Mouse (Mus musculus) left cerebral cortex, postnatal 14 days (tissue): Measurements from ENCODE around the gene Rilp. TPM values are rescaled to one million over a fixed set of nuclear protein-coding genes. Genes with fewer than 3 reads are reported as not detected.
A peak's percentile ranks its signal among the peaks of the same experiment; 100 is the strongest.

Experiments used
- DNase-seq, 2 experiments: peaks; one replicate each; pipeline ENCODE4 v3.0.0; 2021 to 2022; ENCODE audit warnings: low spot score in 2 of 2, mixed read lengths in 1 of 2
- intact Hi-C: fragments of 180-260 bp; cut with DNase I; formaldehyde crosslinking; loops from one replicate; pipeline ENCODE4 v1.15.1; 2025
- long read RNA-seq, 2 experiments: library from polyadenylated mRNA; stranded (forward); transcript quantifications; one replicate each; pipeline ENCODE4 v2.0.0; 2021
- total RNA-seq, 2 experiments: library from RNA; stranded (reverse); gene quantifications; 2 replicates each; pipeline ENCODE4 v1.2.3; 2021

Rilp gene
- total RNA-seq: 1 to 10 TPM; 2.0 to 2.5 TPM
- long read RNA-seq, experiment 1, partial matches to known transcripts: 4 of 5 reads
- long read RNA-seq, experiment 1, other reads (novel, unspliced or antisense): 1 of 5 reads
- long read RNA-seq, experiment 2, partial matches to known transcripts: 1 of 2 reads
- long read RNA-seq, experiment 2, other reads (novel, unspliced or antisense): 0 of 2 reads

GRCm38 (mm10) chr11:75509741-75510626, at the start of gene Rilp:
Gene Rilp, plus strand, starts transcription at chr11:75510094.
- intact Hi-C loops: loop anchor here (10.0 kb wide), 1 partner anchor 105 kb away; no protein-coding TSS in a partner anchor
- peak; percentile 51 to 57 for DNase-seq

- intact Hi-C loops: no loop called here
- DNase-seq: peak; percentile 93 to 94
These were observed 49.6 kb upstream of the Rilp start for GRCm38 (mm10) chr11:75460103-75460843.

GRCm38 (mm10) chr11:75460844-75461742, 48.8 kb upstream of the Rilp start, which contains the start of gene Tlcd2:
Gene Tlcd2, plus strand, starts transcription at chr11:75461715.
- intact Hi-C loops: no loop called here
- DNase-seq: peak; percentile 100

DNA sequence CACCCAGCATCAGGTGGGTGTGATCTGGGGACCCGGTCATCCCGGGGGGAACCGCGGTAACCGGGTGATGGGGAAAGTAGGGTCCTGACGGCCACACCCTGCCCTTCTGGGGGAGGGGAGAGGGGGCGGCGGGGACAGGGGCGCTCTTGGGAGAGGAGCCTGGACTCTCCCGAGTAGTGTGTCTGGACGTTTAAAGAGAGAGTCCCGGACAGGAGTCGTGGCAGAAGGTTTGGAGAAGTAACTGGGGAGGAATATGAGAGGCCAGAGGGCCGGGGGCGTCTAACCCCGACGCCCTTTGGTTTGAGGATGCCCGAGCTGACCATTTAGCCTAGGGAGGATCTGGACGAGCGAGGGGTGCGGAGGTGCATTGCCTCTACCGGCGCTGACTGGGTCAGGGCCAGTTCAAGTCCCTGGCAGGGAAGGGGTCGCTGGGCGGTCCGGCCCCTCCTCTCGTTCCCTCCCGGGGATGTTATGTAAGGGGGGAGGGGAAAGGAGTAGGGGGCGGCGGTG, 48.1 kb upstream of the Rilp start:
- DNase-seq: no peak
- intact Hi-C loops: no loop called here

DNA sequence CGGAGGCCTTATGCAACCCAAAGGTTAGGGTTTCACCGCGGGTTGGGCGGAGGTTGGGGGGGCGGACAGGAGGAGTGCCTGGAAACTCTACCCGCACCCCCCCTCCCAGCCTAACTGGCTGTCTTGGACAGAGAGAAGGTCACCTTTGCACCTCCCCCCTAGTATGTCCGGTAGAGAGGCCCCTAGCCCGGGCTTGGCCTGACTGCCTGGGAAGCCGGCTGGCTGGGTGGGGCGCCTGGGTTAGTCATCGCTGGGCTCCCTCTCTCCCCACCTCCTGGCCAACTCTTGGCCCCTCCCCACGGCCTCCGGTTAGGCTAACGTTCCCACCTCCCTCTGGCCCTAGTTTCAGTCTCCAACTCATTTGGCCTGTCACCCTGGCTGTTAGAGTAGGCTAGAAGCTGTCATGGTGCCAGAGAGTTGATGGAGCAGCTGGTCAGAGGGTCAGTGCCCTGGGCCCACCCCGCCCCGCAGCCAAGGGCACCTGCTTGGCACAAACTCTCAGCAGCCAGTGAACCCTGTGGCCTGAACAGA, 47.6 kb upstream of the Rilp start:
- DNase-seq: peak; percentile 40 to 43
- intact Hi-C loops: no loop called here

GRCm38 (mm10) chr11:75462865-75463336, 47.0 kb upstream of the Rilp start:
- intact Hi-C loops: no loop called here
- peak; percentile 60 to 66 for DNase-seq

DNA sequence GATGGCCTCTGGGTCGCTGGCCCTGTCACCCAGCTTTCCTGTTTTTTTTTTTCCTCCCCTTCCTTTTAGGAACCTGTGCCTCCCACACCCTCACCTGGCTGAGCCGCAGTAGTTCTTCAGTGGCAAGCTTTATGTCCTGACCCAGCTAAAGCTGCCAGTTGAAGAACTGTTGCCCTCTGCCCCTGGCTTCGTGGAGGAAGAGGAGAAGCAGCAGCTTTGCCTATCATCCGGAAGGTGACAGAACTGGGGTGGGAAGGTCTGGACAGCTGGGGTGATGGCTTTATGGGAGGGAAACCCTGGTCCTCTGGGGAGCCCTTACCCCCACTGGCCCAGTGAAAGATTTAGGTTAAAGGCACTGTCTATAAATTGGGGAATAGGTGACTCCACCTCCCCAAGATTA, 46.3 kb upstream of the Rilp start:
- intact Hi-C loops: no loop called here

DNA sequence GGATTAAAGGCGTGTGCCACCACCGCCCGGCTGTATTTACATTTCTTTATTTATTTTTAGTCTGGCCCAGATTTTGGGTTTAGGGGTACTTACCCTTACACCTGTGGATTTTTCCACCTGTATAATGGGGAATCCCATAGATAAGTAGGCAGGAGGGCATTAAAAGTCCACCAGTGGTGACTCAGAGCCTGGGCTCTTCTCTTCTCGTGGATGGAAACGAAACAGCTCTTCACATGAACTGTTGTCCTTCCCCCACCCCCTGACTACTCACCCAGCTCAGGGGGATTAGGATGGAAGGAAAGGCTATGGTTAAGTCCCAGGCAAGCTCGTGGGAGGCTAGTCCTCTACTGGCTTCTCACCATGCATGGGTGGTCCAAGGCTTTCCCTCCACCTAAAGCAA, 45.5 kb upstream of the Rilp start:
- intact Hi-C loops: no loop called here

More for the DNA sequence above, 46.3 kb upstream of the Rilp start:
- DNase-seq: no peak

GRCm38 (mm10) chr11:75465051-75465450, 44.8 kb upstream of the Rilp start:
- intact Hi-C loops: no loop called here

More for the DNA sequence above, 45.5 kb upstream of the Rilp start:
- no peak for DNase-seq

GRCm38 (mm10) chr11:75466731-75467505, 43.0 kb upstream of the Rilp start:
- no peak for DNase-seq
- intact Hi-C loops: no loop called here

More at GRCm38 (mm10) chr11:75465051-75465450, 44.8 kb upstream of the Rilp start:
- no peak for DNase-seq

- intact Hi-C loops: no loop called here
These were observed 42.2 kb upstream of the Rilp start for GRCm38 (mm10) chr11:75467512-75468215.

GRCm38 (mm10) chr11:75468410-75468809, 41.5 kb upstream of the Rilp start:
- intact Hi-C loops: no loop called here
- DNase-seq: no peak

More at GRCm38 (mm10) chr11:75467512-75468215, 42.2 kb upstream of the Rilp start:
- no peak for DNase-seq

DNA sequence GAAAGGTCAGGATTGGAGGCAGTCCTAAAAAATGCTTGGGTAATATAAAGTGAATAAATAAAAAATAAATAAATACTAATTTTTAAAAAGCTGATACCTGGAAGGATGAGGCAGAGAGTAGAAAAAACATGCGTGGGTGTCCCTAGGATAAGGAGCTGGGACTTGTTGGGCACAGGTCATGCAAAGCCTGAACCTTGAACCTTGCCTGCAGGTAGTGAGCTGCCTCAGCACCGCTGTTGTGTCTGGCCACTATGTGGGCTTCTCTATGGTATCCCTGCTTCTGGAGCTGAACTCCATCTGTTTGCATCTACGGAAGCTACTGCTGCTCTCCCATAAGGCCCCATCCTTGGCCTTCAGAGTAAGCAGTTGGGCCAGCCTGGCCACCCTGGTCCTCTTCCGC, 40.6 kb upstream of the Rilp start:
- intact Hi-C loops: no loop called here
- no peak for DNase-seq

- no peak for DNase-seq
- intact Hi-C loops: no loop called here
These were observed 39.2 kb upstream of the Rilp start for GRCm38 (mm10) chr11:75470675-75471074.

DNA sequence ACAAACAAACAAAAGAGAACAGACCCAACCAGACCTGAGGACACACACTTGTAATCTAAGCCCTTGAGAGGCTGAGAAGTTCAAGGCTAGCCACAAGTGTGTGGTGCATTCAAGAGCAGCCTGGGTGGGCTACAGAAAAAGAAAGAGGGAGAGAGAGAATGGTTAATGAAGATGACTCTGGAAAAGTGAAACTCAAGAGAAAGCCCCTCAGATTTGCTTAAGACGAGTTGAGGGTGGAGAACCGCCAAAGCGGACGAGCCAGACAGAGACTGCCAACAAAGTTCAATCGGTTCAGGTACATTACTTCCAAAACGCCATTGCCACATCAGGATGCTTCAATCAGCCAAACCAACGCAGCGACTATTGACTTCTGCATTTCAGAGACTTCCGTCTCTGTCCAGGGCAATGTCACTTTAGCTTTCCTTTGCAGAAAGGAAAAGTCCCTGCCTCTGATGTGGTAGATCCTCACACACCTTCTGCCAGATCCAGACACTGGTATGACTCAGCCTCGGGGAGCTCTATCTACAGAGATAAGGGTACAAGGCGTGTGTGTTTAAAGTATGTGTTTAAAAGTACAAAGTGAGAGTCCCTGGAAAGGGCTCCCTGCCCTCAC, 37.3 kb upstream of the Rilp start:
- DNase-seq: no peak
- intact Hi-C loops: no loop called here

DNA sequence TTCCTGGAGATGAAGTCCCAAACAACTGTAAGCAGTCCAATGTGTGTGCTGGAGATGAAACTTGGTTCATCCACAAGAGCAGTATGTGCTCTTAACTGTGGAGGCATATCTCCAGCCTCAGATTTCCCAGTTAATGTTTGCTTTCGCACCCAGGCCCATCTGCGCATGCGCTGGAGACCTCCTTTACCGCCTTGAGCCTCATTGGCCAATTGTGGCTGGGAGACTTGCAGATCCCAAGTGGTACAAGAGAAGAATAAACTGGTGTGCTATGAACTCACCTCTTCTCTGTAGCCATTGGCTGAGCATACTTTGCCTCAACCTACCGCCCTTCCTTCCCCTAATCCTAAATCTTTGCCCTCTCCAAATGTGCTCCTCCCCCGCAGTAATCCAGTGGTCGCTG, 36.5 kb upstream of the Rilp start:
- intact Hi-C loops: no loop called here
- no peak for DNase-seq

DNA sequence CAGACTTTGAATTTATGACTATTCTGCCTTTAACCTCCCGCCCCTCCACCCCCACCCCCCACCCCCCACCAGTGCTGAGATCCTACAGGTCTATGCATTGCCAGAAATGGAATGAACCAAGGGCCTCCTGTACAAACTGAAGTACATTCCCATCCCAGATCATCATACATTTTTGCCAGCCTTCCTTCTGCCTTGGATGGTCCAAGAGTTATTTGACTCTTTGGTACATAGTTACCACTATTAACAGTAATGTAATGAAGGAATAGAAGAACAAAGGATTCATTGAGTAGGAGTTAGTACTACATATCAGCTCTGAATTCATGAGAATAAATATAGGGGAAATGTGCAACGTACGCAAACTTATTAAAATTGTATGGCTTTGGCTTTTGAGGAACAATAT, 23.7 kb upstream of the Rilp start:
- intact Hi-C loops: no loop called here
- no peak for DNase-seq
